Mouse (Mus musculus) CH12.LX (cell line): ENCODE measurements around the gene Cyp2e1. TPM values are rescaled to one million over a fixed set of nuclear protein-coding genes. Genes with fewer than 3 reads are reported as not detected.

Experiments used
- DNase-seq: peaks from one replicate; pipeline ENCODE4 v3.0.0-alpha.2; 2013; ENCODE audit errors: extremely low read depth
- H3K27ac ChIP-seq: 2 replicates; pipeline ENCODE4 v1.5.1; 2012; ENCODE audit warnings: low read depth, mild to moderate bottlenecking, control low read depth, moderate library complexity; ENCODE audit not compliant: insufficient read depth
- H3K27me3 ChIP-seq: replicated peaks from 2 replicates; pipeline ENCODE3; 2012; ENCODE audit warnings: inconsistent platforms
- H3K36me3 ChIP-seq, 2 experiments: replicated peaks in 1 of 2; 2 replicates each; pipeline versions ENCODE3 to v1.6.1; 2012; ENCODE audit warnings: inconsistent platforms in 1 of 2, low read length in 1 of 2, mild to moderate bottlenecking in 1 of 2, mixed read lengths in 1 of 2, moderate library complexity in 1 of 2; ENCODE audit not compliant: control insufficient read depth in 1 of 2, insufficient read depth in 1 of 2
- H3K4me1 ChIP-seq, 2 experiments: 2 replicates each; pipeline ENCODE4 v1.6.1; 2012; ENCODE audit warnings: inconsistent platforms in 1 of 2, moderate library complexity in 1 of 2; ENCODE audit not compliant: insufficient read depth in 2 of 2, control insufficient read depth in 1 of 2
- H3K4me2 ChIP-seq: 2 replicates; pipeline ENCODE4 v1.6.1; 2012; ENCODE audit warnings: low read depth, mild to moderate bottlenecking, control low read depth; ENCODE audit not compliant: poor library complexity, insufficient read depth, severe bottlenecking
- H3K4me3 ChIP-seq, 3 experiments: fragments of 150-350 bp in 1 of 3; sonication (generic) in 1 of 3; replicated peaks in 1 of 3; 2 replicates each; pipeline versions ENCODE3 to v1.5.1; 2011 to 2012; ENCODE audit warnings: low read depth in 2 of 3, low read length in 2 of 3, mild to moderate bottlenecking in 2 of 3, moderate library complexity in 2 of 3, control low read depth in 1 of 3, improper control_type of control experiment in 1 of 3, inconsistent platforms in 1 of 3, mixed read lengths in 1 of 3; ENCODE audit not compliant: poor library complexity in 1 of 3
- H3K79me2 ChIP-seq: replicated peaks from 2 replicates; pipeline ENCODE4 v1.6.1; 2012; ENCODE audit warnings: mild to moderate bottlenecking, moderate library complexity; ENCODE audit not compliant: control insufficient read depth, poor library complexity, insufficient read depth, severe bottlenecking; ENCODE audit errors: extremely low read depth
- H3K9ac ChIP-seq: 2 replicates; pipeline ENCODE4 v1.6.1; 2012; ENCODE audit warnings: low read depth, mild to moderate bottlenecking, control low read depth, moderate library complexity; ENCODE audit not compliant: insufficient read depth
- H3K9me3 ChIP-seq: replicated peaks from 2 replicates; pipeline ENCODE3; 2012; ENCODE audit warnings: low read length, inconsistent platforms, mixed read lengths
- CHD2 ChIP-seq: IDR thresholded peaks from 2 replicates; pipeline ENCODE4 v1.6.1; 2011; ENCODE audit warnings: low read length, improper control_type of control experiment
- CTCF ChIP-seq, 2 experiments: IDR thresholded peaks in 1 of 2; conservative IDR thresholded peaks in 1 of 2; 2 replicates each; pipeline ENCODE4 v1.5.1; 2011 to 2012; ENCODE audit warnings: low read depth in 2 of 2, low read length in 2 of 2, improper control_type of control experiment in 1 of 2, inconsistent platforms in 1 of 2, mild to moderate bottlenecking in 1 of 2, moderate library complexity in 1 of 2
- E2F4 ChIP-seq: IDR thresholded peaks from 2 replicates; pipeline ENCODE4 v1.6.1; 2011; ENCODE audit warnings: low read depth, low read length, improper control_type of control experiment; ENCODE audit not compliant: insufficient replicate concordance
- ETS1 ChIP-seq: conservative IDR thresholded peaks from 2 replicates; pipeline ENCODE4 v1.6.1; 2012; ENCODE audit warnings: low read depth, mild to moderate bottlenecking, inconsistent platforms, low read length, improper control_type of control experiment, moderate library complexity
- GABPA ChIP-seq: IDR thresholded peaks from 2 replicates; pipeline ENCODE4 v1.6.1; 2012; ENCODE audit warnings: low read depth, low read length, improper control_type of control experiment, inconsistent platforms; ENCODE audit not compliant: insufficient replicate concordance
- HCFC1 ChIP-seq: IDR thresholded peaks from 2 replicates; pipeline ENCODE4 v1.6.1; 2012; ENCODE audit warnings: low read depth, mild to moderate bottlenecking, inconsistent platforms, low read length, improper control_type of control experiment
- IRF4 ChIP-seq: IDR thresholded peaks from 2 replicates; pipeline ENCODE4 v1.6.1; 2014; ENCODE audit warnings: low read depth, mild to moderate bottlenecking, inconsistent platforms, low read length, improper control_type of control experiment
- JUND ChIP-seq: conservative IDR thresholded peaks from 2 replicates; pipeline ENCODE4 v1.6.1; 2011; ENCODE audit warnings: low read depth, low read length, improper control_type of control experiment
- MXI1 ChIP-seq: IDR thresholded peaks from 2 replicates; pipeline ENCODE4 v1.6.1; 2011; ENCODE audit warnings: mild to moderate bottlenecking, low read depth, low read length, improper control_type of control experiment
- MYC ChIP-seq: IDR thresholded peaks from 2 replicates; pipeline ENCODE4 v1.6.1; 2011; ENCODE audit warnings: low read depth, mild to moderate bottlenecking, improper control_type of control experiment, low read length
- NRF1 ChIP-seq: IDR thresholded peaks from 2 replicates; pipeline ENCODE4 v1.6.1; 2014; ENCODE audit warnings: low read depth, mild to moderate bottlenecking, inconsistent platforms, low read length, improper control_type of control experiment, moderate library complexity
- POLR2AphosphoS2 ChIP-seq: IDR thresholded peaks from 2 replicates; pipeline ENCODE4 v1.6.1; 2011; ENCODE audit warnings: low read depth, low read length, improper control_type of control experiment
- RAD21 ChIP-seq: IDR thresholded peaks from 2 replicates; pipeline ENCODE4 v1.6.1; 2011; ENCODE audit warnings: low read depth, mild to moderate bottlenecking, low read length, improper control_type of control experiment, moderate library complexity
- TCF12 ChIP-seq: IDR thresholded peaks from 2 replicates; pipeline ENCODE4 v1.6.1; 2014; ENCODE audit warnings: low read depth, mild to moderate bottlenecking, inconsistent platforms, low read length, improper control_type of control experiment
- UBTF ChIP-seq: IDR thresholded peaks from 2 replicates; pipeline ENCODE4 v1.6.1; 2012; ENCODE audit warnings: low read depth, mild to moderate bottlenecking, inconsistent platforms, low read length, improper control_type of control experiment, moderate library complexity
- USF1 ChIP-seq: IDR thresholded peaks from 2 replicates; pipeline ENCODE4 v1.6.1; 2014; ENCODE audit warnings: low read depth, mild to moderate bottlenecking, inconsistent platforms, low read length, improper control_type of control experiment
- ZC3H11A ChIP-seq: IDR thresholded peaks from 2 replicates; pipeline ENCODE4 v1.6.1; 2012; ENCODE audit warnings: low read depth, mild to moderate bottlenecking, inconsistent platforms, low read length, improper control_type of control experiment
- ZKSCAN1 ChIP-seq: IDR thresholded peaks from 2 replicates; pipeline ENCODE4 v1.6.1; 2012; ENCODE audit warnings: low read depth, inconsistent platforms, low read length, improper control_type of control experiment, borderline replicate concordance
- ZNF384 ChIP-seq: IDR thresholded peaks from 2 replicates; pipeline ENCODE4 v1.6.1; 2012; ENCODE audit warnings: low read depth, low read length, improper control_type of control experiment, inconsistent platforms
- dilution Hi-C: fragments of 300-500 bp; cut with MboI; formaldehyde crosslinking; loops from 2 replicates; pipeline ENCODE4 v1.14.3; 2020; ENCODE audit warnings: low sequenced_read_pairs; ENCODE audit not compliant: extremely low pct_unique_long_range_greater_than_20kb, extremely low pct_ligation_motif_present
- in situ Hi-C: fragments of 300-500 bp; cut with MboI; formaldehyde crosslinking; loops from 3 replicates; pipeline ENCODE4 v1.14.3; 2019; ENCODE audit warnings: low sequenced_read_pairs, low pct_ligation_motif_present, low pct_unique_long_range_greater_than_20kb, mixed read lengths
- polyA plus RNA-seq: library from polyadenylated mRNA; unstranded; fragments of >175 nt; gene quantifications from 2 replicates; pipeline ENCODE4 v1.2.1, GENCODE M21; 2012; ENCODE audit warnings: low read depth; ENCODE audit not compliant: insufficient read length
- total RNA-seq, 2 experiments: library from RNA; depleted of rRNA; stranded (reverse); fragments of 300-350 nt in 1 of 2; fragments of >200 nt in 1 of 2; gene quantifications; 2 replicates each; pipeline ENCODE4 v1.2.3; 2012 to 2014

Gene Cyp2e1
- total and polyA plus RNA-seq, 3 experiments, result not detected

- TF ChIP-seq HCFC1 (no peak), GABPA (no peak), TCF12 (no peak), E2F4 (no peak), ZKSCAN1 (no peak), POLR2AphosphoS2 (no peak), CHD2 (no peak), MYC (no peak), UBTF (no peak), NRF1 (no peak), RAD21 (no peak), CTCF (conservative IDR thresholded peaks at IDR 0.05 in 1 of 2, IDR thresholded peaks at IDR 0.05 in 1 of 2; ENCODE audit: low read depth in 2 of 2, low read length in 2 of 2) (no peak), IRF4 (no peak), MXI1 (no peak), ZC3H11A (no peak), USF1 (no peak), ETS1 (no peak)
- no peaks in the 10 kb centered on the region for H3K36me3 ChIP-seq
- in situ Hi-C loops, result loop anchor here (25.0 kb wide), 1 partner anchor 600 kb away; no protein-coding TSS in a partner anchor
- H3K9me3 ChIP-seq, result peaks cover 2% of the 10 kb centered on the region
- H3K9ac ChIP-seq, result no peak within 1 kb of the TSS
- no peak within 1 kb of the TSS for H3K4me2 ChIP-seq
- dilution Hi-C loops, result no loop called here
- H3K4me1 ChIP-seq, result no peaks in the 10 kb centered on the region
- DNase-seq, result no peak
- no peak within 1 kb of the TSS for H3K27ac ChIP-seq
- no peaks in the 10 kb centered on the region for H3K79me2 ChIP-seq
- peaks cover 50% of the 10 kb centered on the region for H3K27me3 ChIP-seq
- no peak within 1 kb of the TSS for H3K4me3 ChIP-seq
Observed at GRCm38 (mm10) chr7:140787406-140788052, 24.0 kb downstream of the Cyp2e1 start, which contains the start of gene Syce1. Gene Syce1, minus strand, starts transcription at chr7:140787852.

DNA sequence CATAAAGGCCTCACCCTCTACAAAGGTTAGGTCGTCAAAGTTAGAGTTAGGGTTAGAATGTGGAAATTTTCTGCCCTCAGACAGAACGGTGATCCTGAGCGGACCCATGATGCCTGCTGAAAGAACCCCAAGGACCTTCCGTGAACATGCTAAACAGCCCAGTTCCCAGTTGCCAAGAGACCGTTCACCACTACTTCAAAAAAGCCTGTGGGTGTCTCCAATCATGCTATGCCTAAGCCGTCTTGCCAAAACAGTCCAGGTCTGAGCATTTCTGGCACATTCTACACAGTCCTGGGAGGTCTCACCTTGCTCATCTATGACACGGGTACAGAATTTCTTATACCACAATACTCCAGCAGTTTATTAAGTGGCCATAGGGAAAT is 24.5 kb downstream of the Cyp2e1 start:
- Histone ChIP-seq H3K9ac (no peak overlapping the region), H3K4me1 (no peaks in the 10 kb centered on the region)
- in situ Hi-C loops, result loop anchor here (25.0 kb wide), 1 partner anchor 601 kb away; no protein-coding TSS in a partner anchor
- TF ChIP-seq JUND (no peak), POLR2AphosphoS2 (no peak), ZNF384 (no peak), ZC3H11A (no peak)
- TF ChIP-seq, all 38 proteins: peak for 0
- Histone ChIP-seq H3K4me3 (no peak overlapping the region), H3K36me3 (no peaks in the 10 kb centered on the region), H3K4me2 (no peak overlapping the region), H3K79me2 (no peaks in the 10 kb centered on the region), H3K9me3 (peaks cover 2% of the 10 kb centered on the region), H3K27me3 (peaks cover 55% of the 10 kb centered on the region), H3K27ac (no peak overlapping the region)
- dilution Hi-C loops, result no loop called here
- no peak for DNase-seq
